22 mouse cellular contexts compared by ENCODE assay signal in the genomic region with DNA sequence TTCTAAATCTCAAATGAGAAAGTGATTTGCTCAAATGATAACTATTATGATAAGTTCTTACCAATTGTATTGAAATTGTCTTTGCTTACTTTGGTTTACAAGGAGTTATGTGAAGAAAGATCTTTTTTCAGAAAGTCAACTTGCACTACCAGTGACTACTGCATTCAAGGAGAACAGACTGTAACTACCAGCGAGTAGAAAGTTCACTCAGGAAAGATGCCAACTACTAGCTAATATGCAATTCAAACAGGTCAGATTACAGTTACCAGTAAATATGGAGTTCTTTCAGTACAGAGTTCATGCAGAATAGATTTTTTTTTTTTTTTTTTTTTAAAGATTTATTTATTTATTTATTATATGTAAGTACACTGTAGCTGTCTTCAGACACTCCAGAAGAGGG.
A peak's percentile ranks its signal among the peaks of the same experiment; 100 is the strongest.
DNase-seq lines count a peak whose midpoint lies in the region; ATAC-seq and TF ChIP-seq lines count a peak whose summit lies in the region.
"Had no signal": no experiment of that assay in that cellular context is flagged by ENCODE, and none has a peak within 500 bp of the region (broad histone marks: within the 10 kb centered on the region; RNA-seq: fewer than 3 reads in every experiment).

No protein-coding gene starts in this region.

- no peaks in the 10 kb centered on the region for H3K79me2 ChIP-seq in liver, adult 2 months (ENCODE audit: control insufficient read depth, insufficient read depth, low read length)

- H3K4me1 ChIP-seq in kidney, adult 2 months (ENCODE audit: control insufficient read depth, insufficient read depth, low read length), result 0 out of 2 replicates have a peak, but pooled peaks cover 3% of the 10 kb centered on the region
- H3K4me1 ChIP-seq in liver, adult 2 months (ENCODE audit: control insufficient read depth, insufficient read depth, low read length), result no peaks in the 10 kb centered on the region
- H3K4me1 ChIP-seq in liver, embryonic 12.5 days, result no peaks in the 10 kb centered on the region

- no peak overlapping the region for H3K27ac ChIP-seq in kidney, adult 2 months (ENCODE audit: insufficient read depth, low read depth, low read length)
- no peak overlapping the region for H3K27ac ChIP-seq in liver, adult 2 months (replicated peaks; ENCODE audit: insufficient read depth, low read depth, low read length)
- H3K27ac ChIP-seq in liver, embryonic 12.5 days, result no peak overlapping the region

- no peaks in the 10 kb centered on the region for H3K36me3 ChIP-seq in kidney, adult 2 months (ENCODE audit: control insufficient read depth, insufficient read depth, low read length)
- no peaks in the 10 kb centered on the region for H3K36me3 ChIP-seq in liver, adult 2 months (ENCODE audit: control insufficient read depth, insufficient read depth, low read length)
- no peaks in the 10 kb centered on the region for H3K36me3 ChIP-seq in liver, embryonic 12.5 days
- H3K36me3 ChIP-seq: G1E had no signal

- peak; percentile 68 for DNase-seq in kidney, adult 2 months
- no peak for DNase-seq in kidney, adult 18-20 months
- peak; percentile 61 for DNase-seq in kidney, adult 9 months
- no peak for DNase-seq in kidney, postnatal 25 days
- peak; percentile 3 to 32 for DNase-seq in kidney, postnatal 36 days
- DNase-seq in kidney, postnatal 14 days, result no peak
- peak; percentile 7 for DNase-seq in liver, adult 2 months (ENCODE audit: extremely low read depth, low read depth, low spot score)
- DNase-seq: adrenal gland, adult 2 months; adrenal gland, adult 8-10 months; adrenal gland, postnatal 10 days; adrenal gland, postnatal 14 days; adrenal gland, postnatal 25 days; adrenal gland, postnatal 36 days; B cell, adult 2 months; cerebellum, adult 11 months; cerebellum, adult 11-12 months had no signal

- TF ChIP-seq CTCF in kidney, adult 2 months (conservative IDR thresholded peaks at IDR 0.05; ENCODE audit: insufficient read depth, insufficient read length, low read depth, low read length), result no peak
- TF ChIP-seq CTCF in liver, adult 2 months (IDR thresholded peaks at IDR 0.05; ENCODE audit: low read depth, low read length), result no peak

- 40% methylated on average over 1 of the region's 1 CpGs for WGBS in kidney, adult 2 months
- 87% methylated on average over 1 of the region's 1 CpGs for WGBS in liver, adult 2 months
- 70% methylated on average over 1 of the region's 1 CpGs for WGBS in liver, embryonic 12.5 days (ENCODE audit: insufficient replicate concordance)

- no peak overlapping the region for H3K4me3 ChIP-seq in kidney, adult 2 months (ENCODE audit: insufficient read depth, low read depth, low read length)
- no peak overlapping the region for H3K4me3 ChIP-seq in liver, adult 2 months (ENCODE audit: insufficient read depth, low read depth, low read length)
- H3K4me3 ChIP-seq in liver, embryonic 12.5 days, result no peak overlapping the region

- no peak for TF ChIP-seq POLR2A in kidney, adult 2 months (IDR thresholded peaks at IDR 0.05; ENCODE audit: low read depth, low read length)
- TF ChIP-seq POLR2A in liver, adult 2 months (IDR thresholded peaks at IDR 0.05; ENCODE audit: extremely low read depth, insufficient read depth, low read length), result no peak

- H3K9me3 ChIP-seq in liver, embryonic 12.5 days (replicated peaks), result no peaks in the 10 kb centered on the region
- H3K9me3 ChIP-seq: G1E had no signal

- no peaks in the 10 kb centered on the region for H3K27me3 ChIP-seq in kidney, adult 2 months (replicated peaks; ENCODE audit: control insufficient read depth, insufficient read depth, low read length)
- no peaks in the 10 kb centered on the region for H3K27me3 ChIP-seq in liver, adult 2 months (ENCODE audit: control insufficient read depth, insufficient read depth, low read length)
- H3K27me3 ChIP-seq in liver, embryonic 12.5 days (replicated peaks), result no peaks in the 10 kb centered on the region
- H3K27me3 ChIP-seq: CH12.LX, Patski had no signal

- H3K9ac ChIP-seq in liver, adult 2 months (ENCODE audit: low read depth, low read length), result no peak overlapping the region
- H3K9ac ChIP-seq in liver, embryonic 12.5 days, result no peak overlapping the region

- no peak overlapping the region for H3K4me2 ChIP-seq in liver, embryonic 12.5 days

- no peak for ATAC-seq in liver, embryonic 12.5 days
- ATAC-seq: activated CD4-positive, CD25-positive, alpha-beta regulatory T cell, adult 4 months; CD4-positive, CD25-positive, alpha-beta regulatory T cell, adult 4 months; Patski had no signal

Comparison
In these comparisons a context has a peak if more than half of its experiments do, and no peak if none do; other contexts are left out.
1. DNase-seq: peak in kidney, adult 2 months (single experiment), kidney, adult 9 months (single experiment), kidney, postnatal 36 days (2 of 2) and liver, adult 2 months (single experiment); none in kidney, adult 18-20 months (single experiment), kidney, postnatal 25 days (0 of 2) and kidney, postnatal 14 days (single experiment).